In genomic region chr19:34636933-34637557, GRCm38 (mm10) we compare ENCODE assay signal across 8 mouse cellular contexts.
DNase-seq lines count a peak whose midpoint lies in the region.

No protein-coding gene starts in this region.

- DNase-seq in NIH3T3 (ENCODE audit: low read depth) = peak; percentile 89
- DNase-seq in cerebellum, adult 9-11 months = peak; percentile 6
- DNase-seq in frontal cortex, postnatal 36 days (ENCODE audit: low spot score in 2 of 2) = peak; percentile 32 to 71
- DNase-seq in induced T-regulatory cell, adult 2 months (ENCODE audit: low read depth) = peak; percentile 83
- DNase-seq in left cerebral cortex, adult 11 months (ENCODE audit: low spot score) = peak; percentile 26
- DNase-seq in lung, postnatal 36 days = peak; percentile 83
- DNase-seq in right cerebral cortex, adult 18-20 months = peak; percentile 52
- DNase-seq in c-Kit-positive CD71-positive TER-119-positive erythroid progenitor cells, embryonic 14.5 days (ENCODE audit: low spot score) = no peak
